In genomic region chr2:94049471-94050176, GRCm38 (mm10) we compare ENCODE assay signal across 18 mouse cellular contexts. TPM values are rescaled to one million over a fixed set of nuclear protein-coding genes. Genes with fewer than 3 reads are reported as not detected.
DNase-seq lines count a peak whose midpoint lies in the region; ATAC-seq and TF ChIP-seq lines count a peak whose summit lies in the region.
"Had no signal": no experiment of that assay in that cellular context is flagged by ENCODE, and none has a peak within 500 bp of the region (broad histone marks: within the 10 kb centered on the region; RNA-seq: fewer than 3 reads in every experiment).

No protein-coding gene starts in this region.

- H3K9me3 ChIP-seq in intestine, embryonic 14.5 days (ENCODE audit: control insufficient read depth, low read length): no peaks in the 10 kb centered on the region
- H3K9me3 ChIP-seq in intestine, postnatal 0 days (ENCODE audit: control insufficient read depth): no peaks in the 10 kb centered on the region
- H3K9me3 ChIP-seq in forebrain, embryonic 16.5 days (ENCODE audit: control insufficient read depth, low read length): no peaks in the 10 kb centered on the region
- no peaks in the 10 kb centered on the region for H3K9me3 ChIP-seq in midbrain, embryonic 16.5 days (replicated peaks; ENCODE audit: control insufficient read depth, low read length, poor library complexity, severe bottlenecking)
- H3K9me3 ChIP-seq: embryonic facial prominence, embryonic 13.5 days; G1E; heart, embryonic 13.5 days; liver, embryonic 13.5 days had no signal

- no peak overlapping the region for H3K9ac ChIP-seq in intestine, embryonic 14.5 days (ENCODE audit: low read length)
- H3K9ac ChIP-seq in intestine, postnatal 0 days (ENCODE audit: low read depth, low read length): no peak overlapping the region
- H3K9ac ChIP-seq in forebrain, embryonic 16.5 days (replicated peaks; ENCODE audit: low read depth, low read length): no peak overlapping the region
- no peak overlapping the region for H3K9ac ChIP-seq in midbrain, embryonic 16.5 days (ENCODE audit: low read depth, low read length)
- H3K9ac ChIP-seq: embryonic facial prominence, embryonic 13.5 days; heart, embryonic 13.5 days; liver, embryonic 13.5 days had no signal

- 0 out of 2 replicates have a peak, but pooled peaks have one; percentile 40 for ATAC-seq in intestine, embryonic 14.5 days (replicated peaks; ENCODE audit: low FRiP score, low TSS enrichment, low read depth)
- no peak for ATAC-seq in intestine, postnatal 0 days
- ATAC-seq in forebrain, embryonic 16.5 days: peak; percentile 51; the same call in 1 of the 2 replicates
- peak; percentile 90 for ATAC-seq in midbrain, embryonic 16.5 days

- no peaks in the 10 kb centered on the region for H3K27me3 ChIP-seq in intestine, embryonic 14.5 days (replicated peaks; ENCODE audit: control insufficient read depth, insufficient read depth, low read length)
- no peaks in the 10 kb centered on the region for H3K27me3 ChIP-seq in intestine, postnatal 0 days (replicated peaks; ENCODE audit: control insufficient read depth, insufficient read depth, low read length)
- no peaks in the 10 kb centered on the region for H3K27me3 ChIP-seq in forebrain, embryonic 16.5 days (replicated peaks; ENCODE audit: control insufficient read depth, insufficient read depth, low read length)
- H3K27me3 ChIP-seq in midbrain, embryonic 16.5 days (ENCODE audit: control insufficient read depth, insufficient read depth, low read depth, low read length): no peaks in the 10 kb centered on the region
- H3K27me3 ChIP-seq: embryonic facial prominence, embryonic 13.5 days; heart, embryonic 13.5 days; liver, embryonic 13.5 days had no signal

- 47% methylated on average over 5 of the region's 5 CpGs for WGBS in intestine, embryonic 14.5 days
- WGBS in intestine, postnatal 0 days: 55% methylated on average over 5 of the region's 5 CpGs
- WGBS in forebrain, embryonic 16.5 days: 66% methylated on average over 5 of the region's 5 CpGs
- WGBS in midbrain, embryonic 16.5 days: 46% methylated on average over 5 of the region's 5 CpGs

- no peak overlapping the region for H3K4me3 ChIP-seq in intestine, embryonic 14.5 days (ENCODE audit: low read depth, low read length)
- H3K4me3 ChIP-seq in intestine, postnatal 0 days (ENCODE audit: low read depth, low read length): no peak overlapping the region
- H3K4me3 ChIP-seq in forebrain, embryonic 16.5 days (replicated peaks; ENCODE audit: low read length): no peak overlapping the region
- no peak overlapping the region for H3K4me3 ChIP-seq in midbrain, embryonic 16.5 days (ENCODE audit: low read depth, low read length)
- H3K4me3 ChIP-seq: embryonic facial prominence, embryonic 13.5 days; heart, embryonic 13.5 days; liver, embryonic 13.5 days had no signal

- peak overlapping the region; percentile 24; the same call in 1 of the 2 replicates for H3K27ac ChIP-seq in intestine, embryonic 14.5 days (ENCODE audit: low read depth)
- no peak overlapping the region for H3K27ac ChIP-seq in intestine, postnatal 0 days (ENCODE audit: low read depth, low read length)
- H3K27ac ChIP-seq in forebrain, embryonic 16.5 days (ENCODE audit: low read length): peak overlapping the region; percentile 62
- H3K27ac ChIP-seq in midbrain, embryonic 16.5 days (ENCODE audit: low read length): peak overlapping the region; percentile 83
- H3K27ac ChIP-seq: embryonic facial prominence, embryonic 13.5 days; heart, embryonic 13.5 days; liver, embryonic 13.5 days had no signal

- H3K36me3 ChIP-seq in intestine, embryonic 14.5 days (ENCODE audit: control insufficient read depth, insufficient read depth, low read length): 0 out of 2 replicates have a peak, but pooled peaks cover 8% of the 10 kb centered on the region
- peaks cover 6% of the 10 kb centered on the region; the same call in 1 of the 2 replicates for H3K36me3 ChIP-seq in intestine, postnatal 0 days (ENCODE audit: control insufficient read depth, insufficient read depth)
- H3K36me3 ChIP-seq in forebrain, embryonic 16.5 days (ENCODE audit: control insufficient read depth, insufficient read depth): no peaks in the 10 kb centered on the region
- H3K36me3 ChIP-seq in midbrain, embryonic 16.5 days (ENCODE audit: control insufficient read depth, insufficient read depth, low read length): no peaks in the 10 kb centered on the region
- H3K36me3 ChIP-seq: embryonic facial prominence, embryonic 13.5 days; heart, embryonic 13.5 days; liver, embryonic 13.5 days had no signal

- H3K4me2 ChIP-seq in intestine, embryonic 14.5 days (ENCODE audit: low read length): no peak overlapping the region
- no peak overlapping the region for H3K4me2 ChIP-seq in intestine, postnatal 0 days (replicated peaks; ENCODE audit: low read depth)
- no peak overlapping the region for H3K4me2 ChIP-seq in forebrain, embryonic 16.5 days (ENCODE audit: low read length)
- H3K4me2 ChIP-seq in midbrain, embryonic 16.5 days (ENCODE audit: low read length): peak overlapping the region; percentile 10
- H3K4me2 ChIP-seq: embryonic facial prominence, embryonic 13.5 days; heart, embryonic 13.5 days; liver, embryonic 13.5 days had no signal

- TF ChIP-seq CTCF in intestine, postnatal 0 days (IDR thresholded peaks at IDR 0.05; ENCODE audit: low read depth): no peak

- H3K4me1 ChIP-seq in intestine, embryonic 14.5 days (replicated peaks; ENCODE audit: control insufficient read depth, insufficient read depth, low read length): peaks cover 19% of the 10 kb centered on the region
- H3K4me1 ChIP-seq in intestine, postnatal 0 days (replicated peaks; ENCODE audit: control insufficient read depth, insufficient read depth, low read length): peaks cover 4% of the 10 kb centered on the region; the same call in 1 of the 2 replicates
- peaks cover 24% of the 10 kb centered on the region for H3K4me1 ChIP-seq in forebrain, embryonic 16.5 days (replicated peaks; ENCODE audit: control insufficient read depth, insufficient read depth, low read length)
- peaks cover 39% of the 10 kb centered on the region for H3K4me1 ChIP-seq in midbrain, embryonic 16.5 days (ENCODE audit: control insufficient read depth, insufficient read depth, low read length)

- DNase-seq in intestine, embryonic 14.5 days (ENCODE audit: low spot score): no peak
- peak; percentile 30 for DNase-seq in brain, adult 2 months (ENCODE audit: low read depth, low spot score)
- DNase-seq in urinary bladder, postnatal 14 days (ENCODE audit: low spot score): no peak
- no peak for DNase-seq in spleen, adult 18-20 months
- no peak for DNase-seq in thymus, postnatal 4 days
- DNase-seq: adrenal gland, postnatal 25 days; cerebellum, postnatal 36 days; gastrocnemius, postnatal 25 days; kidney, postnatal 14 days; layer of hippocampus, adult 9-11 months; liver, embryonic 13.5 days; lung, postnatal 36 days had no signal

RNA-seq across cellular contexts. Expression of gene Alkbh3, which starts 39.0 kb away (rescaled TPM):
- 64.3 and 70.5 TPM in 2 replicates for polyA plus RNA-seq in intestine, embryonic 14.5 days (2014; fragmentation: Nextera tagmentation; extraction: Ambion mirVana)
- polyA plus RNA-seq in intestine, postnatal 0 days (2015; fragmentation: Nextera tagmentation; extraction: Ambion mirVana): 58.8 and 63.2 TPM in 2 replicates
- 55.1 and 57.4 TPM in 2 replicates for polyA plus RNA-seq in forebrain, embryonic 16.5 days (2015; fragmentation: Nextera tagmentation; extraction: Ambion mirVana)
- polyA plus RNA-seq in midbrain, embryonic 16.5 days (2015; fragmentation: Nextera tagmentation; extraction: Ambion mirVana): 46.2 and 46.4 TPM in 2 replicates

RNA-seq across cellular contexts. Expression of gene Gm27027, which starts 53.5 kb away (rescaled TPM):
- polyA plus RNA-seq in intestine, embryonic 14.5 days (2014; fragmentation: Nextera tagmentation; extraction: Ambion mirVana): not detected in 2 replicates
- not detected in 2 replicates for polyA plus RNA-seq in intestine, postnatal 0 days (2015; fragmentation: Nextera tagmentation; extraction: Ambion mirVana)
- polyA plus RNA-seq in forebrain, embryonic 16.5 days (2015; fragmentation: Nextera tagmentation; extraction: Ambion mirVana): not detected in 2 replicates
- not detected in 2 replicates for polyA plus RNA-seq in midbrain, embryonic 16.5 days (2015; fragmentation: Nextera tagmentation; extraction: Ambion mirVana)
- polyA plus RNA-seq: embryonic facial prominence, embryonic 13.5 days; G1E; heart, embryonic 13.5 days; liver, embryonic 13.5 days had no signal
